Mouse (Mus musculus): ENCODE results near the gene Cacnb3.
"Not testable (repeated sequence)": the region's sequence is repeated elsewhere in the genome, so short reads cannot be mapped to it uniquely, and the experiment has no call there.

Gene Cacnb3

GRCm38 (mm10) chr15:98630540-98630939 lies at the start of gene Cacnb3:
Gene Cacnb3, plus strand, starts transcription at chr15:98630840.
- no peak for DNase-seq

- DNase-seq: no peak
Measured at GRCm38 (mm10) chr15:98582410-98582809, 48.2 kb upstream of the Cacnb3 start.

- DNase-seq: no peak
Measured at GRCm38 (mm10) chr15:98582996-98583395, 47.6 kb upstream of the Cacnb3 start.

- DNase-seq: no peak
Measured at GRCm38 (mm10) chr15:98585421-98585820, 45.2 kb upstream of the Cacnb3 start.

- not testable (repeated sequence) for DNase-seq
Measured at GRCm38 (mm10) chr15:98586141-98586540, 44.5 kb upstream of the Cacnb3 start.

- no peak for DNase-seq
Measured at GRCm38 (mm10) chr15:98587751-98588150, 42.9 kb upstream of the Cacnb3 start.

- no peak for DNase-seq
Measured at GRCm38 (mm10) chr15:98589640-98590336, 40.9 kb upstream of the Cacnb3 start.

- no peak for DNase-seq
Measured at GRCm38 (mm10) chr15:98591396-98591795, 39.2 kb upstream of the Cacnb3 start.

- no peak for DNase-seq
Measured at GRCm38 (mm10) chr15:98594193-98594592, 36.4 kb upstream of the Cacnb3 start.

- DNase-seq: no peak
Measured at GRCm38 (mm10) chr15:98595049-98595448, 35.6 kb upstream of the Cacnb3 start.

- no peak for DNase-seq
Measured at GRCm38 (mm10) chr15:98596609-98597008, 34.0 kb upstream of the Cacnb3 start.

GRCm38 (mm10) chr15:98600036-98600709 lies 30.5 kb upstream of the Cacnb3 start:
- DNase-seq: no peak

GRCm38 (mm10) chr15:98601832-98602190 lies 28.8 kb upstream of the Cacnb3 start:
- DNase-seq: no peak

GRCm38 (mm10) chr15:98602191-98602881 lies 28.3 kb upstream of the Cacnb3 start:
- DNase-seq: no peak

- DNase-seq: no peak
Measured at GRCm38 (mm10) chr15:98602921-98603458, 27.6 kb upstream of the Cacnb3 start.

GRCm38 (mm10) chr15:98604041-98604575 lies 26.5 kb upstream of the Cacnb3 start:
- no peak for DNase-seq

GRCm38 (mm10) chr15:98606051-98606536 lies 24.5 kb upstream of the Cacnb3 start:
- no peak for DNase-seq

GRCm38 (mm10) chr15:98606739-98607138 lies 23.9 kb upstream of the Cacnb3 start:
- no peak for DNase-seq

GRCm38 (mm10) chr15:98607557-98607956 lies 23.1 kb upstream of the Cacnb3 start:
- no peak for DNase-seq

GRCm38 (mm10) chr15:98608058-98608783 lies 22.4 kb upstream of the Cacnb3 start:
- no peak for DNase-seq

GRCm38 (mm10) chr15:98608784-98609250 lies 21.8 kb upstream of the Cacnb3 start:
- no peak for DNase-seq
